Mouse (Mus musculus) frontal cortex, postnatal 36 days (tissue): Measurements from ENCODE around the gene Cxcl12.
A peak's percentile ranks its signal among the peaks of the same experiment; 100 is the strongest.

Source experiments
- DNase-seq, 2 experiments: peaks; one replicate each; pipeline ENCODE4 v3.0.0; 2022; ENCODE audit warnings: low spot score in 2 of 2

The Cxcl12 gene

GRCm38 (mm10) chr6:117175113-117175793 is 6.9 kb downstream of the Cxcl12 start:
- no peak for DNase-seq

- DNase-seq = no peak
Measured at GRCm38 (mm10) chr6:117176406-117176805, 8.1 kb downstream of the Cxcl12 start.

GRCm38 (mm10) chr6:117180303-117180702 is 12.0 kb downstream of the Cxcl12 start:
- DNase-seq = no peak

- DNase-seq = no peak
Measured at GRCm38 (mm10) chr6:117185381-117185780, 17.0 kb downstream of the Cxcl12 start.

- DNase-seq = no peak
Measured at GRCm38 (mm10) chr6:117190453-117190852, 22.1 kb downstream of the Cxcl12 start.

GRCm38 (mm10) chr6:117191741-117192140 is 23.4 kb downstream of the Cxcl12 start:
- no peak for DNase-seq

GRCm38 (mm10) chr6:117192678-117193077 is 24.3 kb downstream of the Cxcl12 start:
- no peak for DNase-seq

GRCm38 (mm10) chr6:117195270-117195669 is 26.9 kb downstream of the Cxcl12 start:
- no peak for DNase-seq

GRCm38 (mm10) chr6:117198871-117199270 is 30.5 kb downstream of the Cxcl12 start:
- no peak for DNase-seq

- DNase-seq = no peak
Measured at GRCm38 (mm10) chr6:117199718-117200117, 31.4 kb downstream of the Cxcl12 start.

- no peak for DNase-seq
Measured at GRCm38 (mm10) chr6:117200916-117201315, 32.6 kb downstream of the Cxcl12 start.

- no peak for DNase-seq
Measured at GRCm38 (mm10) chr6:117201396-117201795, 33.1 kb downstream of the Cxcl12 start.

- DNase-seq = no peak
Measured at GRCm38 (mm10) chr6:117201859-117202258, 33.5 kb downstream of the Cxcl12 start.

GRCm38 (mm10) chr6:117202856-117203400 is 34.6 kb downstream of the Cxcl12 start:
- DNase-seq = no peak

GRCm38 (mm10) chr6:117204112-117204511 is 35.8 kb downstream of the Cxcl12 start:
- no peak for DNase-seq

- no peak for DNase-seq
Measured at GRCm38 (mm10) chr6:117206834-117207233, 38.5 kb downstream of the Cxcl12 start.

GRCm38 (mm10) chr6:117207289-117207688 is 39.0 kb downstream of the Cxcl12 start:
- no peak for DNase-seq

- no peak for DNase-seq
Measured at GRCm38 (mm10) chr6:117210086-117210485, 41.8 kb downstream of the Cxcl12 start.

- DNase-seq = no peak
Measured at GRCm38 (mm10) chr6:117210536-117210935, 42.2 kb downstream of the Cxcl12 start.

- DNase-seq = peak; percentile 33 to 49
Measured at GRCm38 (mm10) chr6:117214506-117214905, 46.2 kb downstream of the Cxcl12 start.

GRCm38 (mm10) chr6:117218442-117219299 is 50.3 kb downstream of the Cxcl12 start:
- DNase-seq = no peak

GRCm38 (mm10) chr6:117219300-117219680 is 51.0 kb downstream of the Cxcl12 start:
- DNase-seq = no peak
